Mouse (Mus musculus) frontal cortex, adult 2 months (tissue): ENCODE results near the gene Wiz. TPM values are rescaled to one million over a fixed set of nuclear protein-coding genes. Genes with fewer than 3 reads are reported as not detected.
A peak's percentile ranks its signal among the peaks of the same experiment; 100 is the strongest.

Experiments
- DNase-seq, 2 experiments: peaks; one replicate each; pipeline ENCODE4 v3.0.0; 2022; ENCODE audit warnings: low spot score in 1 of 2; ENCODE audit errors: extremely low spot score in 1 of 2
- polyA plus RNA-seq: library from polyadenylated mRNA; depleted of rRNA; stranded (reverse); fragments of >200 nt; gene quantifications from 2 replicates; pipeline ENCODE4 v1.2.3, GENCODE M21; 2012

Wiz gene
- polyA plus RNA-seq, 1 experiment, result 41.4 TPM

GRCm38 (mm10) chr17:32382576-32382975, 6.7 kb downstream of the Wiz start:
- DNase-seq, result no peak

- no peak for DNase-seq
Measured at GRCm38 (mm10) chr17:32378786-32379185, 10.5 kb downstream of the Wiz start.

GRCm38 (mm10) chr17:32377137-32377536, 12.1 kb downstream of the Wiz start:
- no peak for DNase-seq

- DNase-seq, result no peak
Measured at GRCm38 (mm10) chr17:32376475-32376874, 12.8 kb downstream of the Wiz start.

- no peak for DNase-seq
Measured at GRCm38 (mm10) chr17:32368991-32369578, 20.2 kb downstream of the Wiz start.

GRCm38 (mm10) chr17:32367706-32368105, 21.5 kb downstream of the Wiz start:
- no peak for DNase-seq

- DNase-seq, result no peak
Measured at GRCm38 (mm10) chr17:32365296-32365695, 23.9 kb downstream of the Wiz start.

- DNase-seq, result no peak
Measured at GRCm38 (mm10) chr17:32364850-32365249, 24.4 kb downstream of the Wiz start.

- DNase-seq, result peak; percentile 68 to 90
Measured at GRCm38 (mm10) chr17:32364331-32364730, 24.9 kb downstream of the Wiz start.

GRCm38 (mm10) chr17:32363821-32364301, 25.4 kb downstream of the Wiz start:
- DNase-seq, result no peak

GRCm38 (mm10) chr17:32362686-32363085, 26.6 kb downstream of the Wiz start:
- no peak for DNase-seq

- no peak for DNase-seq
Measured at GRCm38 (mm10) chr17:32359928-32360327, 29.3 kb downstream of the Wiz start.

- no peak for DNase-seq
Measured at GRCm38 (mm10) chr17:32358943-32359340, 30.3 kb downstream of the Wiz start.

- peak in 1 of 2 experiments; percentile 52 for DNase-seq
Measured at GRCm38 (mm10) chr17:32358192-32358942, 30.9 kb downstream of the Wiz start.

- no peak for DNase-seq
Measured at GRCm38 (mm10) chr17:32356766-32357760, 32.2 kb downstream of the Wiz start.

GRCm38 (mm10) chr17:32356281-32356680, 33.0 kb downstream of the Wiz start:
- DNase-seq, result no peak

GRCm38 (mm10) chr17:32355031-32355430, 34.2 kb downstream of the Wiz start:
- DNase-seq, result no peak

GRCm38 (mm10) chr17:32354211-32354610, 35.0 kb downstream of the Wiz start:
- DNase-seq, result no peak

GRCm38 (mm10) chr17:32353696-32354095, 35.5 kb downstream of the Wiz start:
- DNase-seq, result peak; percentile 64 to 70

GRCm38 (mm10) chr17:32351726-32352125, 37.5 kb downstream of the Wiz start:
- no peak for DNase-seq

- no peak for DNase-seq
Measured at GRCm38 (mm10) chr17:32351269-32351668, 38.0 kb downstream of the Wiz start.
